Mouse (Mus musculus) embryonic stem cell, embryonic (primary cell): ENCODE results near the gene Sema5a.
"Not testable (repeated sequence)": the region's sequence is repeated elsewhere in the genome, so short reads cannot be mapped to it uniquely, and the experiment has no call there.

ENCODE experiments used
- CTCF ChIA-PET, 4 experiments: fragments of 300-600 bp in 2 of 4; fragments of 350-600 bp in 2 of 4; sonication (Branson Sonifier 250); formaldehyde crosslinking; loops; one replicate each; lab custom pipeline; 2022; ENCODE audit warnings: inconsistent platforms in 2 of 4; lab: Charles Lee
- POLR2A ChIA-PET, 4 experiments: fragments of 300-600 bp in 2 of 4; fragments of 350-600 bp in 2 of 4; sonication (Branson Sonifier 250); formaldehyde crosslinking; loops; one replicate each; lab custom pipeline; 2022; ENCODE audit warnings: antibody characterized with exemption in 4 of 4, inconsistent platforms in 1 of 4; lab: Charles Lee

Sema5a gene

GRCm38 (mm10) chr15:32244344-32244955 lies at the start of gene Sema5a:
Sema5a (plus strand) TSS chr15:32244810.
- POLR2A ChIA-PET: interaction anchor here (0.6 to 1.4 kb wide), 9 partner anchors 26 to 643 kb away, joined by 3 to 7 read pairs (median 3); partner anchors contain the start of genes Cct5 (in 2 of the 4) and Fam173b (in 2 of the 4)
- CTCF ChIA-PET: interaction anchor here in 2 of 4 experiments (0.9 to 1.5 kb wide), 3 partner anchors 192 to 935 kb away, joined by 3 to 5 read pairs (median 3); no protein-coding TSS in a partner anchor

GRCm38 (mm10) chr15:32198076-32198475 lies 46.5 kb upstream of the Sema5a start:
- CTCF ChIA-PET: no interaction called here
- POLR2A ChIA-PET: interaction anchor here in 1 of 4 experiments (0.6 kb wide), 1 partner anchor 170 kb away, joined by 3 read pairs; no protein-coding TSS in a partner anchor

- CTCF ChIA-PET: no interaction called here
- POLR2A ChIA-PET: interaction anchor here in 1 of 4 experiments (0.6 kb wide), 1 partner anchor 169 kb away, joined by 3 read pairs; no protein-coding TSS in a partner anchor
Observed at GRCm38 (mm10) chr15:32198561-32198960, 46.0 kb upstream of the Sema5a start.

GRCm38 (mm10) chr15:32203242-32203641 lies 41.4 kb upstream of the Sema5a start:
- ChIA-PET CTCF (no interaction called here), POLR2A (no interaction called here)

- ChIA-PET CTCF (no interaction called here), POLR2A (no interaction called here)
Observed at GRCm38 (mm10) chr15:32204908-32205307, 39.7 kb upstream of the Sema5a start.

- CTCF ChIA-PET, POLR2A ChIA-PET: not testable (repeated sequence)
Observed at GRCm38 (mm10) chr15:32214687-32215086, 29.9 kb upstream of the Sema5a start.

- POLR2A ChIA-PET: no interaction called here
- CTCF ChIA-PET: no interaction called here
Observed at GRCm38 (mm10) chr15:32223028-32223427, 21.6 kb upstream of the Sema5a start.

GRCm38 (mm10) chr15:32225394-32225793 lies 19.2 kb upstream of the Sema5a start:
- CTCF ChIA-PET: no interaction called here

GRCm38 (mm10) chr15:32226381-32226780 lies 18.2 kb upstream of the Sema5a start:
- ChIA-PET POLR2A (no interaction called here), CTCF (no interaction called here)

More at GRCm38 (mm10) chr15:32225394-32225793, 19.2 kb upstream of the Sema5a start:
- POLR2A ChIA-PET: no interaction called here

- CTCF ChIA-PET: no interaction called here
- POLR2A ChIA-PET: no interaction called here
Observed at GRCm38 (mm10) chr15:32226888-32227395, 17.7 kb upstream of the Sema5a start.

GRCm38 (mm10) chr15:32230066-32230465 lies 14.5 kb upstream of the Sema5a start:
- ChIA-PET POLR2A (no interaction called here), CTCF (interaction anchor here in 1 of 4 experiments (0.5 kb wide), 1 partner anchor 16 kb away, joined by 3 read pairs; no protein-coding TSS in a partner anchor)

GRCm38 (mm10) chr15:32232189-32232588 lies 12.4 kb upstream of the Sema5a start:
- ChIA-PET CTCF (no interaction called here), POLR2A (interaction anchor here in 1 of 4 experiments (1.0 kb wide), 1 partner anchor 11 kb away, joined by 3 read pairs; no protein-coding TSS in a partner anchor)

GRCm38 (mm10) chr15:32232666-32233141 lies 11.9 kb upstream of the Sema5a start:
- POLR2A ChIA-PET: interaction anchor here in 1 of 4 experiments (1.0 kb wide), 1 partner anchor 11 kb away, joined by 3 read pairs; no protein-coding TSS in a partner anchor
- CTCF ChIA-PET: not testable (repeated sequence)

- CTCF ChIA-PET: interaction anchor here in 1 of 4 experiments (0.6 kb wide), 1 partner anchor 335 kb away, joined by 3 read pairs; no protein-coding TSS in a partner anchor
- POLR2A ChIA-PET: no interaction called here
Observed at GRCm38 (mm10) chr15:32233451-32233850, 11.2 kb upstream of the Sema5a start.

GRCm38 (mm10) chr15:32239099-32239498 lies 5.5 kb upstream of the Sema5a start:
- ChIA-PET POLR2A (no interaction called here), CTCF (no interaction called here)

GRCm38 (mm10) chr15:32240159-32240558 lies 4.5 kb upstream of the Sema5a start:
- ChIA-PET POLR2A (no interaction called here), CTCF (no interaction called here)

GRCm38 (mm10) chr15:32241666-32242065 lies 2.9 kb upstream of the Sema5a start:
- CTCF ChIA-PET: interaction anchor here in 1 of 4 experiments (0.7 kb wide), 1 partner anchor 415 kb away, joined by 4 read pairs; no protein-coding TSS in a partner anchor
- POLR2A ChIA-PET: no interaction called here

- ChIA-PET CTCF (no interaction called here), POLR2A (interaction anchor here in 1 of 4 experiments (0.9 kb wide), 1 partner anchor 11 kb away, joined by 3 read pairs; no protein-coding TSS in a partner anchor)
Observed at GRCm38 (mm10) chr15:32243096-32243785, 1.4 kb upstream of the Sema5a start.

- ChIA-PET CTCF (interaction anchor here in 2 of 4 experiments (0.9 to 1.2 kb wide), 2 partner anchors 193 to 935 kb away, joined by 3 read pairs; no protein-coding TSS in a partner anchor), POLR2A (interaction anchor here in 2 of 4 experiments (0.9 to 1.4 kb wide), 6 partner anchors 11 to 642 kb away, joined by 3 to 7 read pairs (median 3); partner anchors contain the start of genes Cct5 (in 2 of the 2) and Fam173b (in 2 of the 2))
Observed at GRCm38 (mm10) chr15:32243824-32244223, 786 bp upstream of the Sema5a start.
